Mouse (Mus musculus) adrenal gland (tissue): ENCODE data around the gene P2ry6.

Experiments
- intact Hi-C: fragments of 180-260 bp; cut with DNase I; formaldehyde crosslinking; loops from one replicate; pipeline ENCODE4 v1.15.1; 2025

P2ry6 gene

GRCm38 (mm10) chr7:100944306-100944705 lies 30.1 kb downstream of the P2ry6 start:
- intact Hi-C loops, result loop anchor here (5.0 kb wide), 2 partner anchors 37 to 108 kb away; no protein-coding TSS in a partner anchor

GRCm38 (mm10) chr7:100942789-100943615 lies 31.4 kb downstream of the P2ry6 start:
- intact Hi-C loops, result loop anchor here (5.0 kb wide), 2 partner anchors 36 to 109 kb away; no protein-coding TSS in a partner anchor

- intact Hi-C loops, result loop anchor here (5.0 kb wide), 2 partner anchors 34 to 111 kb away; no protein-coding TSS in a partner anchor
Observed at GRCm38 (mm10) chr7:100941169-100941568, 33.3 kb downstream of the P2ry6 start.

GRCm38 (mm10) chr7:100938106-100938505 lies 36.3 kb downstream of the P2ry6 start:
- intact Hi-C loops, result no loop called here

GRCm38 (mm10) chr7:100937481-100937880 lies 37.0 kb downstream of the P2ry6 start:
- intact Hi-C loops, result no loop called here

GRCm38 (mm10) chr7:100933520-100933919 lies 40.9 kb downstream of the P2ry6 start:
- intact Hi-C loops, result no loop called here

- intact Hi-C loops, result no loop called here
Observed at GRCm38 (mm10) chr7:100932481-100933007, 41.9 kb downstream of the P2ry6 start.

GRCm38 (mm10) chr7:100931926-100932480 lies 42.4 kb downstream of the P2ry6 start, which contains the start of gene Arhgef17:
Gene Arhgef17 (minus strand): TSS chr7:100932107.
- intact Hi-C loops, result loop anchor here (2.0 kb wide), 1 partner anchor 23 kb away; no protein-coding TSS in a partner anchor

GRCm38 (mm10) chr7:100931316-100931925 lies 43.0 kb downstream of the P2ry6 start:
- intact Hi-C loops, result loop anchor here (2.0 kb wide), 1 partner anchor 23 kb away; no protein-coding TSS in a partner anchor

- intact Hi-C loops, result loop anchor here (2.0 kb wide), 1 partner anchor 22 kb away; no protein-coding TSS in a partner anchor
Observed at GRCm38 (mm10) chr7:100930619-100931315, 43.7 kb downstream of the P2ry6 start.

GRCm38 (mm10) chr7:100929639-100930303 lies 44.7 kb downstream of the P2ry6 start:
- intact Hi-C loops, result loop anchor here (2.0 kb wide), 1 partner anchor 21 kb away; no protein-coding TSS in a partner anchor

GRCm38 (mm10) chr7:100928456-100928855 lies 46.0 kb downstream of the P2ry6 start:
- intact Hi-C loops, result no loop called here

- intact Hi-C loops, result no loop called here
Observed at GRCm38 (mm10) chr7:100927287-100928000, 47.0 kb downstream of the P2ry6 start.

- intact Hi-C loops, result no loop called here
Observed at GRCm38 (mm10) chr7:100926311-100926923, 48.0 kb downstream of the P2ry6 start.

- intact Hi-C loops, result no loop called here
Observed at GRCm38 (mm10) chr7:100924674-100925445, 49.6 kb downstream of the P2ry6 start.

- intact Hi-C loops, result no loop called here
Observed at GRCm38 (mm10) chr7:100924200-100924599, 50.2 kb downstream of the P2ry6 start.

- intact Hi-C loops, result no loop called here
Observed at GRCm38 (mm10) chr7:100922907-100923306, 51.5 kb downstream of the P2ry6 start.

GRCm38 (mm10) chr7:100921289-100921688 lies 53.2 kb downstream of the P2ry6 start:
- intact Hi-C loops, result no loop called here

GRCm38 (mm10) chr7:100919809-100920107 lies 54.7 kb downstream of the P2ry6 start:
- intact Hi-C loops, result no loop called here
